ENCODE assay signal across 8 mouse cellular contexts in genomic region chr8:123411246-123411645, GRCm38 (mm10). TPM values are rescaled to one million over a fixed set of nuclear protein-coding genes. Genes with fewer than 3 reads are reported as not detected.
DNase-seq lines count a peak whose midpoint lies in the region; ATAC-seq lines count a peak whose summit lies in the region.

Gene Tubb3, plus strand, starts transcription at chr8:123411424.

- peaks cover 9% of the 10 kb centered on the region; the same call in 1 of the 2 replicates for H3K4me1 ChIP-seq in lung, embryonic 15.5 days
- peaks cover 67% of the 10 kb centered on the region for H3K4me1 ChIP-seq in hindbrain, embryonic 10.5 days (replicated peaks)

- no peaks in the 10 kb centered on the region for H3K36me3 ChIP-seq in lung, embryonic 15.5 days
- no peaks in the 10 kb centered on the region for H3K36me3 ChIP-seq in hindbrain, embryonic 10.5 days

- H3K9ac ChIP-seq in lung, embryonic 15.5 days: no peak within 1 kb of the TSS

- H3K27me3 ChIP-seq in lung, embryonic 15.5 days: peaks cover 71% of the 10 kb centered on the region
- peaks cover 58% of the 10 kb centered on the region for H3K27me3 ChIP-seq in hindbrain, embryonic 10.5 days (ENCODE audit: insufficient read depth, poor library complexity, severe bottlenecking)

- DNase-seq in lung, postnatal 14 days: no peak
- peak; percentile 99 for DNase-seq in brain, adult 2 months (ENCODE audit: low read depth, low spot score)
- peak; percentile 89 for DNase-seq in hindbrain, embryonic 10.5 days (ENCODE audit: low spot score)
- peak; percentile 90 to 91 for DNase-seq in layer of hippocampus, postnatal 36 days
- DNase-seq in mesoderm, embryonic 11.5 days (ENCODE audit: low read depth, low spot score): peak; percentile 90
- DNase-seq in spleen, postnatal 36 days (ENCODE audit: low spot score in 2 of 2): peak; percentile 34 to 54

- WGBS in lung, embryonic 15.5 days: under 1% methylated on average over 29 of the region's 29 CpGs
- whole genome bisulfite sequencing in hindbrain, embryonic 10.5 days: 0% methylated on average over 29 of the region's 29 CpGs

- no peaks in the 10 kb centered on the region for H3K9me3 ChIP-seq in lung, embryonic 15.5 days
- no peaks in the 10 kb centered on the region for H3K9me3 ChIP-seq in hindbrain, embryonic 10.5 days

- no peak within 1 kb of the TSS for H3K27ac ChIP-seq in lung, embryonic 15.5 days
- H3K27ac ChIP-seq in hindbrain, embryonic 10.5 days: peak within 1 kb of the TSS; percentile 94

- H3K4me3 ChIP-seq in lung, embryonic 15.5 days: peak within 1 kb of the TSS; percentile 23
- H3K4me3 ChIP-seq in hindbrain, embryonic 10.5 days: peak within 1 kb of the TSS; percentile 73

- ATAC-seq in lung, embryonic 15.5 days (ENCODE audit: borderline replicate concordance, extremely low read depth, low FRiP score, low TSS enrichment): peak; percentile 37; the same call in 1 of the 2 replicates
- ATAC-seq in erythroblast, adult 5-6 weeks (replicated peaks; ENCODE audit: low FRiP score, poor library complexity, severe bottlenecking): peak; percentile 39

- H3K4me2 ChIP-seq in lung, embryonic 15.5 days: peak within 1 kb of the TSS; percentile 48

RNA-seq across cellular contexts. Expression of gene Tubb3, which starts in this region (rescaled TPM):
- polyA plus RNA-seq in lung, embryonic 15.5 days (2015; fragmentation: Nextera tagmentation; extraction: Ambion mirVana): 4.6 and 11.4 TPM in 2 replicates
- 3.8 TPM in 1 of 2 replicates, not detected in the other for total RNA-seq in erythroblast, adult 5-6 weeks (2015; ENCODE audit: low replicate concordance)
- total RNA-seq in erythroblast, adult 5-6 weeks (2017; ENCODE audit: low replicate concordance): not detected in 2 replicates
- polyA plus RNA-seq in hindbrain, embryonic 10.5 days (2016; fragmentation: Nextera tagmentation; extraction: Ambion mirVana): 560 and 909 TPM in 2 replicates
- total RNA-seq in layer of hippocampus, postnatal 36 days (2021): 100 to 1,000 TPM; 290 to 324 TPM

Comparison
In these comparisons a context has a peak if more than half of its experiments do, and no peak if none do; other contexts are left out.
1. RNA of gene Tubb3 (total RNA-seq): 290 to 324 TPM in layer of hippocampus, postnatal 36 days; 3.8 TPM in erythroblast, adult 5-6 weeks; every median in the first group is over 10 times any median in the second.
2. RNA of gene Tubb3 (polyA plus RNA-seq): 560 to 909 TPM in hindbrain, embryonic 10.5 days; 4.6 to 11.4 TPM in lung, embryonic 15.5 days; every median in the first group is over 10 times any median in the second.